Mouse (Mus musculus): ENCODE data around the gene Frs2. TPM values are rescaled to one million over a fixed set of nuclear protein-coding genes. Genes with fewer than 3 reads are reported as not detected.

The Frs2 gene
- polyA plus RNA-seq, 1 experiment, result 4.4 TPM

- Histone ChIP-seq H3K27ac (ENCODE audit: insufficient read depth, low read depth, low read length) (no peak overlapping the region), H3K27me3 (ENCODE audit: control insufficient read depth, insufficient read depth, low read length) (no peaks in the 10 kb centered on the region), H3K36me3 (ENCODE audit: control insufficient read depth, insufficient read depth, low read length) (no peaks in the 10 kb centered on the region), H3K4me3 (ENCODE audit: low read depth, low read length) (no peak overlapping the region), H3K4me1 (ENCODE audit: control insufficient read depth, insufficient read depth, insufficient read length, low read length) (peaks cover 5% of the 10 kb centered on the region; the same call in 1 of the 2 replicates)
- WGBS, result 56% methylated on average over 12 of the region's 12 CpGs
- TF ChIP-seq CTCF (IDR thresholded peaks at IDR 0.05; ENCODE audit: extremely low read depth, insufficient read length, insufficient replicate concordance, low read depth, low read length) (no peak), POLR2A (IDR thresholded peaks at IDR 0.05; ENCODE audit: low read depth, low read length) (no peak)
These were observed 26.3 kb upstream of the Frs2 start for GRCm38 (mm10) chr10:117174645-117175044.

GRCm38 (mm10) chr10:117173566-117174438 lies 25.5 kb upstream of the Frs2 start:
- Histone ChIP-seq H3K36me3 (ENCODE audit: control insufficient read depth, insufficient read depth, low read length) (no peaks in the 10 kb centered on the region), H3K4me1 (ENCODE audit: control insufficient read depth, insufficient read depth, insufficient read length, low read length) (peaks cover 5% of the 10 kb centered on the region; the same call in 1 of the 2 replicates), H3K4me3 (ENCODE audit: low read depth, low read length) (no peak overlapping the region), H3K27me3 (ENCODE audit: control insufficient read depth, insufficient read depth, low read length) (no peaks in the 10 kb centered on the region), H3K27ac (ENCODE audit: insufficient read depth, low read depth, low read length) (no peak overlapping the region)
- 30% methylated on average over 13 of the region's 13 CpGs for WGBS
- no peak for TF ChIP-seq POLR2A (IDR thresholded peaks at IDR 0.05; ENCODE audit: low read depth, low read length)
- no peak for TF ChIP-seq CTCF (IDR thresholded peaks at IDR 0.05; ENCODE audit: extremely low read depth, insufficient read length, insufficient replicate concordance, low read depth, low read length)

GRCm38 (mm10) chr10:117173111-117173510 lies 24.8 kb upstream of the Frs2 start:
- H3K27ac ChIP-seq (ENCODE audit: insufficient read depth, low read depth, low read length), result no peak overlapping the region
- no peaks in the 10 kb centered on the region for H3K27me3 ChIP-seq (ENCODE audit: control insufficient read depth, insufficient read depth, low read length)
- H3K36me3 ChIP-seq (ENCODE audit: control insufficient read depth, insufficient read depth, low read length), result no peaks in the 10 kb centered on the region
- 88% methylated on average over 1 of the region's 1 CpGs for WGBS
- no peak overlapping the region for H3K4me3 ChIP-seq (ENCODE audit: low read depth, low read length)
- H3K4me1 ChIP-seq (ENCODE audit: control insufficient read depth, insufficient read depth, insufficient read length, low read length), result peaks cover 5% of the 10 kb centered on the region; the same call in 1 of the 2 replicates
- TF ChIP-seq POLR2A (IDR thresholded peaks at IDR 0.05; ENCODE audit: low read depth, low read length) (no peak), CTCF (IDR thresholded peaks at IDR 0.05; ENCODE audit: extremely low read depth, insufficient read length, insufficient replicate concordance, low read depth, low read length) (no peak)

- Histone ChIP-seq H3K4me1 (ENCODE audit: control insufficient read depth, insufficient read depth, insufficient read length, low read length) (peaks cover 5% of the 10 kb centered on the region; the same call in 1 of the 2 replicates), H3K36me3 (ENCODE audit: control insufficient read depth, insufficient read depth, low read length) (no peaks in the 10 kb centered on the region), H3K27ac (ENCODE audit: insufficient read depth, low read depth, low read length) (no peak overlapping the region), H3K4me3 (ENCODE audit: low read depth, low read length) (no peak overlapping the region), H3K27me3 (ENCODE audit: control insufficient read depth, insufficient read depth, low read length) (no peaks in the 10 kb centered on the region)
- TF ChIP-seq CTCF (IDR thresholded peaks at IDR 0.05; ENCODE audit: extremely low read depth, insufficient read length, insufficient replicate concordance, low read depth, low read length), result no peak
- no peak for TF ChIP-seq POLR2A (IDR thresholded peaks at IDR 0.05; ENCODE audit: low read depth, low read length)
- WGBS, result 27% methylated on average over 3 of the region's 3 CpGs
These were observed 23.7 kb upstream of the Frs2 start for GRCm38 (mm10) chr10:117172069-117172468.

GRCm38 (mm10) chr10:117166785-117167425 lies 18.6 kb upstream of the Frs2 start:
- Histone ChIP-seq H3K27me3 (ENCODE audit: control insufficient read depth, insufficient read depth, low read length) (0 out of 2 replicates have a peak, but pooled peaks cover 4% of the 10 kb centered on the region), H3K4me3 (ENCODE audit: low read depth, low read length) (no peak overlapping the region), H3K36me3 (ENCODE audit: control insufficient read depth, insufficient read depth, low read length) (no peaks in the 10 kb centered on the region), H3K27ac (ENCODE audit: insufficient read depth, low read depth, low read length) (no peak overlapping the region), H3K4me1 (ENCODE audit: control insufficient read depth, insufficient read depth, insufficient read length, low read length) (no peaks in the 10 kb centered on the region)
- WGBS, result 83% methylated on average over 11 of the region's 11 CpGs
- TF ChIP-seq CTCF (IDR thresholded peaks at IDR 0.05; ENCODE audit: extremely low read depth, insufficient read length, insufficient replicate concordance, low read depth, low read length), result no peak
- TF ChIP-seq POLR2A (IDR thresholded peaks at IDR 0.05; ENCODE audit: low read depth, low read length), result no peak

- H3K36me3 ChIP-seq (ENCODE audit: control insufficient read depth, insufficient read depth, low read length), result no peaks in the 10 kb centered on the region
- 64% methylated on average over 11 of the region's 11 CpGs for WGBS
These were observed 14.3 kb upstream of the Frs2 start for GRCm38 (mm10) chr10:117162662-117163061.

GRCm38 (mm10) chr10:117160099-117160498 lies 11.8 kb upstream of the Frs2 start:
- Histone ChIP-seq H3K36me3 (ENCODE audit: control insufficient read depth, insufficient read depth, low read length) (no peaks in the 10 kb centered on the region), H3K27me3 (ENCODE audit: control insufficient read depth, insufficient read depth, low read length) (peaks cover 4% of the 10 kb centered on the region; the same call in 1 of the 2 replicates), H3K4me1 (ENCODE audit: control insufficient read depth, insufficient read depth, insufficient read length, low read length) (no peaks in the 10 kb centered on the region), H3K4me3 (ENCODE audit: low read depth, low read length) (no peak overlapping the region), H3K27ac (ENCODE audit: insufficient read depth, low read depth, low read length) (no peak overlapping the region)
- no peak for TF ChIP-seq CTCF (IDR thresholded peaks at IDR 0.05; ENCODE audit: extremely low read depth, insufficient read length, insufficient replicate concordance, low read depth, low read length)
- no peak for TF ChIP-seq POLR2A (IDR thresholded peaks at IDR 0.05; ENCODE audit: low read depth, low read length)
- 76% methylated on average over 11 of the region's 11 CpGs for WGBS

More at GRCm38 (mm10) chr10:117162662-117163061, 14.3 kb upstream of the Frs2 start:
- Histone ChIP-seq H3K27me3 (ENCODE audit: control insufficient read depth, insufficient read depth, low read length) (peaks cover 4% of the 10 kb centered on the region; the same call in 1 of the 2 replicates), H3K27ac (ENCODE audit: insufficient read depth, low read depth, low read length) (no peak overlapping the region), H3K4me3 (ENCODE audit: low read depth, low read length) (no peak overlapping the region), H3K4me1 (ENCODE audit: control insufficient read depth, insufficient read depth, insufficient read length, low read length) (no peaks in the 10 kb centered on the region)
- TF ChIP-seq CTCF (IDR thresholded peaks at IDR 0.05; ENCODE audit: extremely low read depth, insufficient read length, insufficient replicate concordance, low read depth, low read length) (no peak), POLR2A (IDR thresholded peaks at IDR 0.05; ENCODE audit: low read depth, low read length) (no peak)

Measured in small intestine, adult 2 months (tissue).